Mouse (Mus musculus) spleen, postnatal 4 days (tissue): Measurements from ENCODE around the gene Ddi2.

Experiments used
- DNase-seq, 2 experiments: peaks; one replicate each; pipeline ENCODE4 v3.0.0; 2022; ENCODE audit warnings: low spot score in 2 of 2

Gene Ddi2

GRCm38 (mm10) chr4:141694719-141695118 is 28.5 kb downstream of the Ddi2 start:
- no peak for DNase-seq

- no peak for DNase-seq
Measured at GRCm38 (mm10) chr4:141688505-141688904, 34.7 kb downstream of the Ddi2 start.

DNA sequence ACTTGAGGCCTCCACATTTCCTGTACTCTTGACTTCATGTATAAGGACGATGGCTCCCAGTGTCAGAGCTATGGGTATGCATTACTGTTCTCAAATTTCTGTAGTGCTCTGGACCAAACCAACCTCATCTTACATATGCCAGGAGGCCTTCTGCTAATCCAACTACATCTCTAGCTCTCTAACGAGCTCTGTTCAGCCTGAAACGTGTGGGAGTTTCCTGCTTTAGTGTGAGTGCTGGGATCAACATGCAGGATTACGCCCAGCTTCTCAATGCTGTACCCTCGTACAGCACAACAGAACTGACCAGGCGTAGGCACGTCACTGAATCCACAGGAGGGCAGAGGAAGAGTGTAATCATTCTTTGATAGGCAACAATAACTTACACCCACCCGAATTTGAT is 36.7 kb downstream of the Ddi2 start:
- no peak for DNase-seq

DNA sequence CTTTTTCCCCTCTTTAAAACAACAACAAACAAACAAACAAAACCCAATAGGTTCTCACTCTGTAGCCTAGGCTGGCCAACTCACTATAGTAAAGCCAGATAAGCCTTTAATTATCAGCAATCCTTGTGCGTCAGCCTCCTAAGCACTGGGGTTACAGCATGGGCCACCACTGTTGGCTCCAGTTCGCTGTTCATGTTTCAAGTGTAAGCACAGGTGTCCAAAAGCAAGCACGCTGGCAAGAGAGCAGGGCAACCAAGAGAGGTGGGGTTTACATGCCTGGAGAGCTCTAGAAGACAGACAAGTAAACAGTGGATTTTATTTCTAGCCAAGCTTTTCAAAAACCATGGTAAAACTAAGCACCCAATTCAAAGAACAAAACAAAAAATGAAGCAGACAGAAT is 37.1 kb downstream of the Ddi2 start:
- DNase-seq, result no peak

DNA sequence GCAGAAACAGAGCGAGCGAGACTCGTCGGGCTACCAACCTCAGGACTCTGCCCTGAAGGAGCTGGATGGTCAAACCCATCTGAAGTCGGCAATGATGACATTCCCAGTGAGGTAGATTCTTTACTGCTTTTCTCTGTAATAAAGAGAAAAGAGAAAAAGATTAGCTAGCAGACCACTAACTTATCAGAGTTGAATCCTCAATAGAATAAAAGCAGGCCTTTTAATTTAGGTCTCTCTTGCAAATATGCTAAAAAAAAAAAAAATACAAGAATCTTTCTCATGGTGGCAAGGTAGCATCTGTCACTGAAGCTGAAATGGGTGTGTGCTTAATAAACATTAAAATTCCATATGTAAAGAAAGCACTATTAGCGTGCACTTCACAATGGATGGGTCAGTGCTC is 37.7 kb downstream of the Ddi2 start, which contains the start of gene Rsc1a1:
TSS of gene Rsc1a1 (minus strand) at position 101 of the 400 bp plus-strand sequence.
- DNase-seq, result no peak

- no peak for DNase-seq
Measured at GRCm38 (mm10) chr4:141682706-141683230, 40.5 kb downstream of the Ddi2 start.

GRCm38 (mm10) chr4:141681767-141682166 is 41.5 kb downstream of the Ddi2 start:
- DNase-seq, result no peak

DNA sequence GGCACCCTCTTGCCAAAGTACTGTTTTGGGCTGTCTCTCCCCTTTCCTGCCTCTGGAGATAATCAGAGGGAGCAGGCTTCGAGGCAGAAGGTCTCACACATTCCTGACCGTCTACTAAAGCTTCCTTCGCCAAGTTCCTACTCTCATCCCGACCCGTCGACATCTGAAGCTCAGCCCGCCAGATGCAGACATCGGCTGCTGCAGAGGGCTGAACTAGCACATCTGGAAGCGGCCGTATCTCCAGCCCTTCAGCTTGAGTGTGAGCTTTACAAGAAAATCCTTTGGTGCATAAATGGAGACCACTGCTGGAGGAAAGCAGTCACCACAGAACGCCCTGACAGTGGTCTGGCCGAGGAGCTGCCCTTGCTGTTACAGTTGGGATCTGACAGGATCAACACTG is 42.3 kb downstream of the Ddi2 start:
- DNase-seq, result no peak

DNA sequence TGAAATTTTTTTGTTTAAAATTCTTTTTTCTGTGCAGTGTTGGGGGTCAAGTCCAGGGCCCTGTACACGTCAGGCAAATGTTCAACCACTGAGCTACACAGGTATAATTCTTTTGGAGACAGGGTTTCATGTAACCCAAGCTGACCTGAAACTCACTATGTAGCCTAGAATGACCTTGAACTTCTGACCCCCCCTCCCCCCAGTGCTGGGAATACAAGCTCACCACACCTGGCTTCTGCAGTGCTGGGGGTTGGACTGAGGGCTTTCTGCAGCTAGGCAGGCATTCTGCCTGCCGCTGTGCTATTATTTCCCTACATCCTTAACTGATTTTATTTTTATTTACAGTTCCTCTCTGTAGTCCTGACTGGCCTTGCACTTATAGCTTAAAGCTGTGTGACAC is 44.2 kb downstream of the Ddi2 start:
- DNase-seq, result no peak

- DNase-seq, result no peak
Measured at GRCm38 (mm10) chr4:141676462-141676979, 46.7 kb downstream of the Ddi2 start.

- DNase-seq, result no peak
Measured at GRCm38 (mm10) chr4:141672325-141672724, 50.9 kb downstream of the Ddi2 start.

DNA sequence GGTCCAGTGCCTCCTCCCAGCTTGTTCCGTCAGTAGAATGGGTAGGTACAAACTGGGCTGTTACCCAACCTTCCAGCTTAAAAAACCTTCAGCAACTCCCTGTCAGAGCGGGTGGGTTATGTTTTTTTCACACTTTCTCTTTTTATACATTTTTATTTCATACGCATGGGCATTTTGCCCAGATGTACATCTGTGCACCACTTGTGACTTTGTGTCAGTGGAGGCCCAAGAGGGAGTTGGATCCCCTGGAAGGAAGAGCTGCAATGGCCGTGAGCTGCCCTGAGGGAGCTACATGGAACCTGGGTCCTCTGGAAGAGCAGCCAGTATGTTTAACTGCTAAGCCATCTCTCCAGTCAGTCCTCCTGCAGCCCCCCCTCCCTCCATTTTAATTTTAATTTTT is 51.8 kb downstream of the Ddi2 start:
- DNase-seq, result no peak

- no peak for DNase-seq
Measured at GRCm38 (mm10) chr4:141669898-141670712, 53.1 kb downstream of the Ddi2 start.

DNA sequence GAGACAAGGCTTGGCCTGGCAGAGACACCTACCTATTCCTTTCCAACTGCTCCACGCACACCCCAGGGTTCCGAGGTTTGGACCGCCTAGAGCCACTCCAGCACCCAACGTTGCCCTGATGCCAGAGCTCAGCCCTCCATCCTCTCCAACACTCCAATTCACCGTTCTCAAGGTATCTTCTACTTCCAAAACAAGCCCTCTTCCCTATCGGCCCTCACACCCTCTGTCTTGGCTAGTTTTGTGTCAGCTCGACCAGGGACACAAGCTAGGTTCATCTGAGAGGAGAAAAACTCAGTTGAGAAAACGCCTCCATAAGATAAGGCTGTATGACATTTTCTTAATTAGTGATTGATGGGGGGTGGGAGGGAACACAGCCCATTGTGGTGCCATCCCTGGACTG is 58.4 kb downstream of the Ddi2 start, which contains the start of gene Plekhm2:
TSS of gene Plekhm2 (minus strand) at position 101 of the 400 bp plus-strand sequence.
- DNase-seq, result no peak

DNA sequence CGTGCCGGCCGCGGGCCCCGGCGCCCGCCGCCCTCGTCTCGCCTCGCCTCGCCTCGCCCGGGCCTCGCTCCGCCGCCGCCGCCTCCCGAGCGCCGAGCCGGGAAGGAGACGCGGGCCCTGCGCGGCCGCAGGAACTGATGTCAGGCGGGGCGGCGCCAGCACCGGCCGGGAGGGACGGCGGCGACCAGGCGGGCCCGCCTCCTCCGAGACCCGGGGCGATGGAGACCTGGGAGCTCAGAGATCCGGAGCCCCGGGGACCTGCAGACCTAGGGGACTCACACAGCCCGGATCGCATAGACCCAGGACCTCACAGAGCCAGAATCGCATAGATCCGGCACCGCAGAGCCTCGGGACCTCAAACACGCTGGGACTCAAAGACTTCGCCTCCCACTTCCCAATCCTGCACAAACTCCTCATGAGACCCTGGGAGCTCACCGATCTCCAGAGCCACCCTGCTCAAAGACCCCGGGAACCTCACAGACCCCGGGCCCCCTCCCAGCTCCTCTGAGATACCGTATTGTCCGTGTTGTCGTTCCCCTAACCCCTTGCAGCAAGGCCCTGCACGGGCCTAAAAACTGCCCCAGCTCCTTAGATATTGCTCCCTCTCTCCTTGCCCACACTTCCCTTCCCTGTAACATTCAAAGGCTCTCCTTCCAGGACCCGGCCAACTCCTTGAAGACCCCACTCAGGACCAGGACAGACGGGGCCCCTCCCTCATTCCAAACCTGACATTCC is 59.0 kb downstream of the Ddi2 start:
- DNase-seq, result peak; percentile 74 to 88

- peak in 1 of 2 experiments; percentile 77 for DNase-seq
Measured at GRCm38 (mm10) chr4:141663122-141663931, 59.9 kb downstream of the Ddi2 start.

GRCm38 (mm10) chr4:141660884-141661283 is 62.3 kb downstream of the Ddi2 start:
- DNase-seq, result no peak

DNA sequence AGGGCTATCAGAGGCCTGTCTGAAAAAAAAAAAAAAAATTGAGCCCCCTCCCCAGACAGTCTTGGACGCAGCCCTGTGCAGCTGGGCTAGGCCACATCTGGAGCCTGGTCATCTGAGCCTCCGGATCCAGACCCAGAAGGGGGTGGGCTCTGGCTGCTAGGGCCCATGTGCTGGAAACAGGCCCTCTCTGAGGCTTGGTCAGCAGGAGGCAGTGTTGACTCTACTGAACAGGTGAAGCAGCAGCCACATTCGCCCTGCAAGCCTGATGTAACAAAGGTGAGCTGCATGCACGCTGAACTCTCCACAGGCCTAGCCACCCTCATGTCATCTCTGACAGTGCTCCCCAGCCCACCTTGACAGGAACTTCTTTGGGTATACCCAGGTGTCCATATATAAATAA is 63.5 kb downstream of the Ddi2 start:
- no peak for DNase-seq

- DNase-seq, result no peak
Measured at GRCm38 (mm10) chr4:141658846-141659484, 64.3 kb downstream of the Ddi2 start.

- no peak for DNase-seq
Measured at GRCm38 (mm10) chr4:141656932-141657331, 66.3 kb downstream of the Ddi2 start.
